Mouse (Mus musculus): ENCODE measurements at regions not wholly inside any gene's neighbourhood (a gene's known extent, or its start where the extent isn't known, plus 50 kb on each side); places are given as distances from the start of the nearest gene placed in this dataset.
A peak's percentile ranks its signal among the peaks of the same experiment; 100 is the strongest.

GRCm38 (mm10) chr2:75029089-75029693, 203.6 kb downstream of the Mtx2 start:
- no peak for ATAC-seq (replicated peaks in 1 of 2; ENCODE audit: insufficient read depth in 1 of 2, low FRiP score in 2 of 2, low TSS enrichment in 1 of 2, low read depth in 1 of 2, poor library complexity in 2 of 2, severe bottlenecking in 2 of 2)

GRCm38 (mm10) chr2:75034708-75035107, 209.1 kb downstream of the Mtx2 start:
- no peak for ATAC-seq (replicated peaks in 1 of 2; ENCODE audit: insufficient read depth in 1 of 2, low FRiP score in 2 of 2, low TSS enrichment in 1 of 2, low read depth in 1 of 2, poor library complexity in 2 of 2, severe bottlenecking in 2 of 2)

- no peak for ATAC-seq (replicated peaks in 1 of 2; ENCODE audit: insufficient read depth in 1 of 2, low FRiP score in 2 of 2, low TSS enrichment in 1 of 2, low read depth in 1 of 2, poor library complexity in 2 of 2, severe bottlenecking in 2 of 2)
Measured at GRCm38 (mm10) chr2:75039066-75039465, 213.5 kb downstream of the Mtx2 start.

GRCm38 (mm10) chr2:75046892-75047291, 221.3 kb downstream of the Mtx2 start:
- no peak for ATAC-seq (replicated peaks in 1 of 2; ENCODE audit: insufficient read depth in 1 of 2, low FRiP score in 2 of 2, low TSS enrichment in 1 of 2, low read depth in 1 of 2, poor library complexity in 2 of 2, severe bottlenecking in 2 of 2)

- no peak for ATAC-seq (replicated peaks in 1 of 2; ENCODE audit: insufficient read depth in 1 of 2, low FRiP score in 2 of 2, low TSS enrichment in 1 of 2, low read depth in 1 of 2, poor library complexity in 2 of 2, severe bottlenecking in 2 of 2)
Measured at GRCm38 (mm10) chr2:75048071-75048470, 222.5 kb downstream of the Mtx2 start.

- ATAC-seq (replicated peaks in 1 of 2; ENCODE audit: insufficient read depth in 1 of 2, low FRiP score in 2 of 2, low TSS enrichment in 1 of 2, low read depth in 1 of 2, poor library complexity in 2 of 2, severe bottlenecking in 2 of 2) = peak; percentile 53 to 66
Measured at GRCm38 (mm10) chr2:75054474-75055186, 229.0 kb downstream of the Mtx2 start.

GRCm38 (mm10) chr2:75055187-75055543, 229.6 kb downstream of the Mtx2 start:
- peak in 1 of 2 experiments; percentile 58; a peak in 1 of 4 replicates for ATAC-seq (replicated peaks in 1 of 2; ENCODE audit: insufficient read depth in 1 of 2, low FRiP score in 2 of 2, low TSS enrichment in 1 of 2, low read depth in 1 of 2, poor library complexity in 2 of 2, severe bottlenecking in 2 of 2)

GRCm38 (mm10) chr2:75061009-75061408, 235.4 kb downstream of the Mtx2 start:
- no peak for ATAC-seq (replicated peaks in 1 of 2; ENCODE audit: insufficient read depth in 1 of 2, low FRiP score in 2 of 2, low TSS enrichment in 1 of 2, low read depth in 1 of 2, poor library complexity in 2 of 2, severe bottlenecking in 2 of 2)

GRCm38 (mm10) chr2:75061456-75062188, 236.0 kb downstream of the Mtx2 start:
- ATAC-seq (replicated peaks in 1 of 2; ENCODE audit: insufficient read depth in 1 of 2, low FRiP score in 2 of 2, low TSS enrichment in 1 of 2, low read depth in 1 of 2, poor library complexity in 2 of 2, severe bottlenecking in 2 of 2) = no peak

GRCm38 (mm10) chr2:75062189-75062510, 236.5 kb downstream of the Mtx2 start:
- ATAC-seq (replicated peaks in 1 of 2; ENCODE audit: insufficient read depth in 1 of 2, low FRiP score in 2 of 2, low TSS enrichment in 1 of 2, low read depth in 1 of 2, poor library complexity in 2 of 2, severe bottlenecking in 2 of 2) = no peak

GRCm38 (mm10) chr2:75064406-75065115, 239.0 kb downstream of the Mtx2 start:
- no peak for ATAC-seq (replicated peaks in 1 of 2; ENCODE audit: insufficient read depth in 1 of 2, low FRiP score in 2 of 2, low TSS enrichment in 1 of 2, low read depth in 1 of 2, poor library complexity in 2 of 2, severe bottlenecking in 2 of 2)

- no peak for ATAC-seq (replicated peaks in 1 of 2; ENCODE audit: insufficient read depth in 1 of 2, low FRiP score in 2 of 2, low TSS enrichment in 1 of 2, low read depth in 1 of 2, poor library complexity in 2 of 2, severe bottlenecking in 2 of 2)
Measured at GRCm38 (mm10) chr2:75065304-75065703, 239.7 kb downstream of the Mtx2 start.

GRCm38 (mm10) chr2:75069321-75069720, 243.7 kb downstream of the Mtx2 start:
- ATAC-seq (replicated peaks in 1 of 2; ENCODE audit: insufficient read depth in 1 of 2, low FRiP score in 2 of 2, low TSS enrichment in 1 of 2, low read depth in 1 of 2, poor library complexity in 2 of 2, severe bottlenecking in 2 of 2) = no peak

- ATAC-seq (replicated peaks in 1 of 2; ENCODE audit: insufficient read depth in 1 of 2, low FRiP score in 2 of 2, low TSS enrichment in 1 of 2, low read depth in 1 of 2, poor library complexity in 2 of 2, severe bottlenecking in 2 of 2) = no peak
Measured at GRCm38 (mm10) chr2:75072021-75072420, 246.4 kb downstream of the Mtx2 start.

- no peak for ATAC-seq (replicated peaks in 1 of 2; ENCODE audit: insufficient read depth in 1 of 2, low FRiP score in 2 of 2, low TSS enrichment in 1 of 2, low read depth in 1 of 2, poor library complexity in 2 of 2, severe bottlenecking in 2 of 2)
Measured at GRCm38 (mm10) chr2:75072471-75072870, 246.9 kb downstream of the Mtx2 start.

GRCm38 (mm10) chr2:75073178-75073577, 247.6 kb downstream of the Mtx2 start:
- ATAC-seq (replicated peaks in 1 of 2; ENCODE audit: insufficient read depth in 1 of 2, low FRiP score in 2 of 2, low TSS enrichment in 1 of 2, low read depth in 1 of 2, poor library complexity in 2 of 2, severe bottlenecking in 2 of 2) = no peak

- no peak for ATAC-seq (replicated peaks in 1 of 2; ENCODE audit: insufficient read depth in 1 of 2, low FRiP score in 2 of 2, low TSS enrichment in 1 of 2, low read depth in 1 of 2, poor library complexity in 2 of 2, severe bottlenecking in 2 of 2)
Measured at GRCm38 (mm10) chr2:75087164-75087563, 261.6 kb downstream of the Mtx2 start.

- no peak for ATAC-seq (replicated peaks in 1 of 2; ENCODE audit: insufficient read depth in 1 of 2, low FRiP score in 2 of 2, low TSS enrichment in 1 of 2, low read depth in 1 of 2, poor library complexity in 2 of 2, severe bottlenecking in 2 of 2)
Measured at GRCm38 (mm10) chr2:75089186-75089585, 263.6 kb downstream of the Mtx2 start.

All from hematopoietic stem cell, adult 5-6 weeks (primary cell).